Mouse (Mus musculus) lung, embryonic 14.5 days (tissue): ENCODE measurements around the gene Mast4. TPM values are rescaled to one million over a fixed set of nuclear protein-coding genes. Genes with fewer than 3 reads are reported as not detected.
A peak's percentile ranks its signal among the peaks of the same experiment; 100 is the strongest.

Experiments
- ATAC-seq: fragments of 200-750 bp; cut with Nextera tagmentation; 2 replicates; pipeline ENCODE4 v1.8.0; 2017; ENCODE audit warnings: mild to moderate bottlenecking, moderate TSS enrichment, moderate library complexity; ENCODE audit not compliant: insufficient read depth
- DNase-seq: peaks from one replicate; pipeline ENCODE4 v3.0.0-alpha.2; 2015
- H3K27ac ChIP-seq: fragments of 300-500 bp; sonication (generic); 2 replicates; pipeline ENCODE4 v1.5.1; 2014; ENCODE audit warnings: low read depth, mild to moderate bottlenecking, moderate library complexity
- H3K27me3 ChIP-seq: fragments of 300-500 bp; sonication (generic); 2 replicates; pipeline ENCODE4 v1.6.1; 2014; ENCODE audit warnings: low read length, control low read depth; ENCODE audit not compliant: insufficient read depth
- H3K36me3 ChIP-seq: fragments of 300-500 bp; sonication (generic); 2 replicates; pipeline ENCODE4 v1.6.1; 2014; ENCODE audit warnings: control low read depth; ENCODE audit not compliant: insufficient read depth
- H3K4me1 ChIP-seq: fragments of 300-500 bp; sonication (generic); 2 replicates; pipeline ENCODE4 v1.6.1; 2014; ENCODE audit warnings: antibody characterized with exemption, control low read depth; ENCODE audit not compliant: insufficient read depth
- H3K4me2 ChIP-seq: fragments of 300-500 bp; sonication (generic); 2 replicates; pipeline ENCODE4 v1.6.1; 2014; ENCODE audit warnings: mild to moderate bottlenecking
- H3K4me3 ChIP-seq: fragments of 300-500 bp; sonication (generic); 2 replicates; pipeline ENCODE4 v1.5.1; 2014; ENCODE audit warnings: low read depth, low read length
- H3K9ac ChIP-seq: fragments of 300-500 bp; sonication (generic); 2 replicates; pipeline ENCODE4 v1.6.1; 2014
- H3K9me3 ChIP-seq: fragments of 300-500 bp; sonication (generic); 2 replicates; pipeline ENCODE4 v1.6.1; 2016; ENCODE audit warnings: low read depth, low read length, control low read depth
- CTCF ChIP-seq: IDR thresholded peaks from 2 replicates; pipeline ENCODE4 v1.5.1; 2016; ENCODE audit warnings: antibody characterized with exemption, low read depth
- WGBS: fragments of 180-500 bp; shearing (Covaris S2); extraction: QIAGEN DNeasy Blood & Tissue Kit; methylation state at CpG from one replicate; pipeline ENCODE4 v1.1.7; 2014; 5-methylcytosine and 5-hydroxymethylcytosine counted together
- polyA plus RNA-seq: library from polyadenylated mRNA; unstranded; fragments of >200 nt; fragmentation: Nextera tagmentation; extraction: Ambion mirVana; gene quantifications from 2 replicates; pipeline ENCODE4 v1.2.1, GENCODE M21; 2014

The Mast4 gene
- polyA plus RNA-seq, 1 experiment from 2014 or later: 30.8 TPM

DNA sequence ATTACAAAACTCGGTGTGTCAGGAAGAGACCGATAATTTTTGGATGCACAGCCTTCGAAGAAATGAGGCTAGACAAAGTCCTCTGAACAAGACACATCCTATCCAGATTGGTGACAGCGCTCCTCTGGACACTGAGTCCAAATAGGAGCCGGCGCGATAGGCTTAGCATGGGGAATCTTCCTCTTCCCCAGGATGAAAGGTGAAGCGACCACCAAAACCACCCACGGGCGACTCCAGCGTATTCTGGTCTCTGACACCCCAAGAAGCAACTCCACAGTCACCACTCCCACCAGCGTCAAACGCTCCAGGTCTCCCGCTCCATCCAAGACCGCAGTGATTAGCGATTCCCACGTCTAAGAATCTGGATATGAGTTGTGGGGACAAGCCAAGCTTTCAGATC lies 1.1 kb downstream of the Mast4 start:
- Histone ChIP-seq H3K27me3 (peaks cover 39% of the 10 kb centered on the region), H3K4me3 (peak overlapping the region; percentile 68), H3K9me3 (no peaks in the 10 kb centered on the region), H3K27ac (no peak overlapping the region), H3K4me2 (peak overlapping the region; percentile 88), H3K36me3 (no peaks in the 10 kb centered on the region), H3K9ac (no peak overlapping the region), H3K4me1 (peaks cover 4% of the 10 kb centered on the region; the same call in 1 of the 2 replicates)
- DNase-seq (peak; percentile 16), ATAC-seq (no peak)
- 2% methylated on average over 17 of the region's 17 CpGs for WGBS
- TF ChIP-seq CTCF: no peak

DNA sequence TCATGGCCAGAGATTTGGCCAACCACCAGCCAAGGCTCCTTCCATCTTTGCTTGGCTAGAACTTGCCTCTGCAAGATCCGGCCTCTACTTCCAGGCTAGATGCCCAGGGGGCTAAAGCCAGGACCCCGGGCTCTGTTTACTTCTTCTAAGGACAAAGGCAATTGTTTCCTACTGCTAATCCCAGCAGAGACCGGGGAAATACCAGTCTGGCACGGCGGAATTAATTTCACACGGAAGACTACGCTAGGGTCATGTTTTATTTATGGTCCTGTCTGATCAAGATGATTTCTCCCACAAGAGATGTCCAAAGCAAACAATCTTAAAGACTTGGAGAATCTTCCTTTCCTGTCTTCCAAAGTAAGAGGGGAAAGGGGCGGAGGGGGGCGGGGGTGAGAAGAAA lies 1.6 kb downstream of the Mast4 start:
- H3K9me3 ChIP-seq: no peaks in the 10 kb centered on the region
- ATAC-seq (no peak), DNase-seq (peak; percentile 20)
- H3K4me1 ChIP-seq: peaks cover 4% of the 10 kb centered on the region; the same call in 1 of the 2 replicates
- H3K27ac ChIP-seq: no peak overlapping the region
- peak overlapping the region; percentile 68 for H3K4me3 ChIP-seq
- peaks cover 39% of the 10 kb centered on the region for H3K27me3 ChIP-seq
- no peak for TF ChIP-seq CTCF
- no peaks in the 10 kb centered on the region for H3K36me3 ChIP-seq
- peak overlapping the region; percentile 88 for H3K4me2 ChIP-seq
- WGBS: 7% methylated on average over 9 of the region's 9 CpGs
- H3K9ac ChIP-seq: no peak overlapping the region

- peaks cover 35% of the 10 kb centered on the region for H3K27me3 ChIP-seq
- no peak for TF ChIP-seq CTCF
- no peak overlapping the region for H3K9ac ChIP-seq
- peaks cover 4% of the 10 kb centered on the region; the same call in 1 of the 2 replicates for H3K4me1 ChIP-seq
- WGBS: 45% methylated on average over 7 of the region's 7 CpGs
- ATAC-seq (no peak), DNase-seq (no peak)
- no peaks in the 10 kb centered on the region for H3K36me3 ChIP-seq
- H3K4me3 ChIP-seq: no peak overlapping the region
- H3K27ac ChIP-seq: no peak overlapping the region
- no peak overlapping the region for H3K4me2 ChIP-seq
- H3K9me3 ChIP-seq: no peaks in the 10 kb centered on the region
Measured at GRCm38 (mm10) chr13:103331096-103331495, 3.2 kb downstream of the Mast4 start.

DNA sequence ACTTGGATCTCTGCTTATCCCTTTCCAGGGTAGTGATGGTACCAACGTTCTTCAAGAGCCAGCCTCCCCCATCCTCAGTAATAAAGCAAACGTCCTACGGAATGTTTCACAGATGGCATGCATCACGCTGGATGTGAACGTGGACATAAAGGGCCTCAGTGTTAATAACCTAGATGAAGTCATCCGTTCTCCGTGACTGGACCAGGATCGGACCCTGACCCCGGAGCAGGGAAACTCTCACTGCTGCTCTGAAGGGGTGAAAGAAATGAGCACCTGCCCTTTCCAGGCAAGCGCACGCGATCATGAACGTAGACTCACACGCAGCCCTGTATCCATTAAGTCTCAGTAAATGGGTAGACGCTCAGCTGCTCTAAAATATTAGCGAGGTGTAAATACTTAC lies 6.0 kb downstream of the Mast4 start:
- H3K27me3 ChIP-seq: peaks cover 13% of the 10 kb centered on the region
- no peaks in the 10 kb centered on the region for H3K9me3 ChIP-seq
- no peak for TF ChIP-seq CTCF
- H3K36me3 ChIP-seq: no peaks in the 10 kb centered on the region
- H3K4me2 ChIP-seq: no peak overlapping the region
- DNase-seq (no peak), ATAC-seq (no peak)
- no peaks in the 10 kb centered on the region for H3K4me1 ChIP-seq
- H3K4me3 ChIP-seq: no peak overlapping the region
- H3K9ac ChIP-seq: no peak overlapping the region
- 60% methylated on average over 16 of the region's 16 CpGs for WGBS
- no peak overlapping the region for H3K27ac ChIP-seq

DNA sequence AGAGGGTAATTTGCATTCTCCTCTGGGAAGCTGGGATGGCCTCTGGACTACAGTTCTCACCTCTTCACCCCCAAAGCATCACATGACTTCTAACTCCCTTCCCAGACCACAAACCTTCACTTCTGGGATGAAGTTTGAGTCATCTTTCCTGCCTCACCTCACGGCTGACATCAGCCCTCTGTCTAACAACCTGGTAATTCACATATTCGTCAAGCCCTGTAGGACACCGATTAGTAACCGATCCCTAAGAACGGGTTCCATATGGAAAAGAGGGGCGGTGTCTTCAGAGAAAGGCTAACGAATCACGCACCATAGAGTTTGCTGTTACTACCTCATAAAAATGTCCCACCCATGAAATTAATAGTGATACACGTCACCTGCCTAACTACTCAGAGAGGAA lies 6.5 kb downstream of the Mast4 start:
- Histone ChIP-seq H3K9me3 (no peaks in the 10 kb centered on the region; the same call in 1 of the 2 replicates), H3K4me2 (no peak overlapping the region), H3K27ac (no peak overlapping the region), H3K36me3 (no peaks in the 10 kb centered on the region), H3K9ac (no peak overlapping the region), H3K27me3 (peaks cover 10% of the 10 kb centered on the region), H3K4me3 (no peak overlapping the region), H3K4me1 (no peaks in the 10 kb centered on the region)
- DNase-seq: no peak
- WGBS: 56% methylated on average over 9 of the region's 9 CpGs
- no peak for ATAC-seq
- no peak for TF ChIP-seq CTCF

- 51% methylated on average over 13 of the region's 13 CpGs for WGBS
- TF ChIP-seq CTCF: no peak
Measured at GRCm38 (mm10) chr13:103326186-103326585, 8.1 kb downstream of the Mast4 start.

DNA sequence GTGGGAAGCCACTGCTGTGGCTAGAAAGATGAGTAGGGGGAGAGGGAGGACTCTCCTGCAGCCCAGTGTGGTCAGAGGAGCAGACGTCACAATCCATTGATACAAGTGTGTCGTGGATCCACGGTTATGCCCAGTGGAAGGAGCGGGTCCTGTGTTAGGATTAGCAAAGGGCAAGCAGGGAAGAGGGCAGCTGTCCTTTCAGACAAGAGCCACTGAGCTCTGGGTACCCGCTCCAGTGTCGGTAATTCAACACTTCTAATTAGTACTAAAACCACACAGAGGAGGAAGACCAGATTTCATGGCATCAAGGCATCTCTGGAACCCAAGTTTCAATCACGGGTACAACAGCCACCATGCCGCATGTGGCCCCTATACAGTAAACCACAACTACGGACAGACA lies 14.4 kb downstream of the Mast4 start:
- no peak overlapping the region for H3K4me3 ChIP-seq
- H3K4me2 ChIP-seq: no peak overlapping the region
- no peak overlapping the region for H3K27ac ChIP-seq
- no peaks in the 10 kb centered on the region; the same call in 1 of the 2 replicates for H3K9me3 ChIP-seq
- ATAC-seq (no peak), DNase-seq (no peak)
- H3K27me3 ChIP-seq: no peaks in the 10 kb centered on the region
- TF ChIP-seq CTCF: no peak
- H3K9ac ChIP-seq: no peak overlapping the region
- 81% methylated on average over 9 of the region's 9 CpGs for WGBS
- no peaks in the 10 kb centered on the region for H3K36me3 ChIP-seq
- H3K4me1 ChIP-seq: no peaks in the 10 kb centered on the region

More at GRCm38 (mm10) chr13:103326186-103326585, 8.1 kb downstream of the Mast4 start:
- DNase-seq (no peak), ATAC-seq (no peak)
- Histone ChIP-seq H3K9me3 (no peaks in the 10 kb centered on the region; the same call in 1 of the 2 replicates), H3K27me3 (no peaks in the 10 kb centered on the region), H3K4me3 (no peak overlapping the region), H3K27ac (no peak overlapping the region), H3K36me3 (no peaks in the 10 kb centered on the region), H3K9ac (no peak overlapping the region), H3K4me1 (no peaks in the 10 kb centered on the region), H3K4me2 (no peak overlapping the region)

DNA sequence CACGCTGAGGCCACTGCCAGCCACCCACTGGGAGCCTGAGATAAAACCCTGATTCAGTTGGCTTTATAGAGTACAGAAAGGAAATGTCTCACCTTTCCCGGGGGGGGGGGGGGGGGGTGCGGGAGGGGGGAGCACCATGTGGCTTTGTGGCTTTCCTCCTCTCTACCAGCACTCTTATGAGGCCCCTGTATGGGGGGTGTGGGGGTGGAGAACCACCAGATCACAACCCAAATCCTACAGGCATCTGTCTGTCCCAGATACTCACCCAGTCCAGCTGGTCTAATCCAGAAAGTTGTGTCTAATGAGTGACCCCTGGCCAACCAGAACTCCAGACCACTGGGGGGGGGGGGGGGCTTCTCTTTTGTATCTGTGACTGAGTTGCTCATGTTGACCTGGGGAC lies 15.0 kb downstream of the Mast4 start:
- no peak for ATAC-seq
- WGBS: 8% methylated on average over 3 of the region's 3 CpGs

More for the DNA sequence above, 15.0 kb downstream of the Mast4 start:
- Histone ChIP-seq H3K27me3 (no peaks in the 10 kb centered on the region), H3K4me3 (no peak overlapping the region), H3K4me1 (no peaks in the 10 kb centered on the region), H3K9me3 (no peaks in the 10 kb centered on the region; the same call in 1 of the 2 replicates), H3K4me2 (no peak overlapping the region), H3K36me3 (no peaks in the 10 kb centered on the region), H3K27ac (no peak overlapping the region), H3K9ac (no peak overlapping the region)
- DNase-seq: no peak
- TF ChIP-seq CTCF: no peak
